Mouse (Mus musculus): ENCODE results near the gene Olfr1018.

Gene Olfr1018

DNA sequence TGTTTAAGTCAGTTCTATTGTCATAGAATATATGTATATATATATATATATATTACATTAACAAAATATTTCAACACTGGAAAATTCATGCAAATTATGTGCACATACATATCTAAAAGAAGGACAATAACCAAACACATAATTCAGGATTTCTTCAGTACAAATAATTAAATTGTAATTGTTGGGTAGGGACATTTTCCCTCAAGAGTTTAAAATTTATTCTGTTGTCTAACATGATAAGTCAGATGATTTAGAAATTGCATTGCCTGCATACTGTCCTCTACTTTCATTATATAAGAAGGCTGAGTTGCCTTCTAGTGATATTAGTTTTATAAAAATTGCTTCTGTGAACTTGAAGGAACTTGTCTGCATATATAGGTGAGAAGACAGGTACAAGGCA lies at the start of gene Olfr1018:
Gene Olfr1018, plus strand, starts transcription at position 301 of the 400 bp plus-strand sequence.
- no peak for DNase-seq (ENCODE audit: low spot score in 2 of 2)

DNA sequence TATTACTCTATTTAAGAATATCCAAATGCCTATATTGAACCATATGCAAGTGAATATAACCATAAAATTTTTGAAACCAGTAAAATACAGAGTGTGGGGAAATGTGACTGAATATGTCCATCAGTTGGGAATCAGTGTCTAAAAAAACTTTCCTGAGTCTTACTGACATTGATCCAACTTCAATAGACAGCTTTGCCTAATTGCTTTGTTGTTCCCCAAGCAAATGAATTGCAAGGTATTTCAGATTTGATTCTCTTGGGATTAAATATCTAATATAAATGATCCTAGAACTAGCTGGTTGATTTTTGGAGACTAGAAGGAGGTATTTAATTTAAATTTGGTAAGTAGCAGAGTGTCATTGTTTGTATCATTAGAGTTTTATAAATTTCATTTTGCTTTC lies 45.9 kb upstream of the Olfr1018 start, which contains the start of gene Olfr1014:
Gene Olfr1014, plus strand, starts transcription at position 301 of the 400 bp plus-strand sequence.
- DNase-seq (ENCODE audit: low spot score in 2 of 2), result no peak

DNA sequence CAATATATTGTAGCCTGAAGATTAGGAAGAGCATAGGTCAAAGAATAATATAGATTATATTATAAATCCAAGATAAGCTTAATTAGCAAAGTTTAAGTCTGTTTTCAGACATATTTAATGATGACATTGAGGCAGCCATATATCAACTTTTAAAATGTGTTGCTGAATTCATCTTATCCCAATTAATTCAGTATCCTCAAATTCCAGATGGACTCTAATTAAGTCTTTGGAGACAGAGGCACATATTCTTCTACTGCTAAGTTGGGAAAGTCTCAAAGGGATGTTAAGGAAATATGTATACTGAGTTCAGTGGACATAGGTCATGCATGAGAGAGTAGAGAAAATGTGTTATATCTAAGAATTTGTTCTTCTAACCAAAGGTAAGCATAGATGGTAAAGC lies 36.6 kb upstream of the Olfr1018 start, which contains the start of gene Olfr1015:
Gene Olfr1015, plus strand, starts transcription at position 301 of the 400 bp plus-strand sequence.
- no peak for DNase-seq (ENCODE audit: low spot score in 2 of 2)

DNA sequence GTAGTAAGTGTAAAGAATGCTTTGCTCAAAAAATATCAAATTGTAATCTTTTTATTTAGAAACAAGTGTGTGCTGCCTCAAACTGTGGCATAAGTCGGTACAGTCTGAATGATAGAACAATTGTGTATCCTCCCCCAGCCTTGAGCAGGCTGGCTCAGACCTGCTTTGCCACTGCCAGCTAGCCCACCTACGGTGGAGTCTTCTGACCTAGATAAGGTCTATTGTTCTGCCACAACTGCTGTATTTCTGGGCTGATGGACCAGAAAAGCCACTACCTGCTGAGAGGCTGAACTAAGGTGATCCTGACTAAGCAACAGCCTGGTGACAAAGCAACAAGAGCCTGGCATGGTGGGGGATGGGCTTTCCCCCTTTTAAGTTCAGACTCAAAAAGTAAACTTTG lies 25.9 kb upstream of the Olfr1018 start:
- DNase-seq (ENCODE audit: low spot score in 2 of 2), result no peak

DNA sequence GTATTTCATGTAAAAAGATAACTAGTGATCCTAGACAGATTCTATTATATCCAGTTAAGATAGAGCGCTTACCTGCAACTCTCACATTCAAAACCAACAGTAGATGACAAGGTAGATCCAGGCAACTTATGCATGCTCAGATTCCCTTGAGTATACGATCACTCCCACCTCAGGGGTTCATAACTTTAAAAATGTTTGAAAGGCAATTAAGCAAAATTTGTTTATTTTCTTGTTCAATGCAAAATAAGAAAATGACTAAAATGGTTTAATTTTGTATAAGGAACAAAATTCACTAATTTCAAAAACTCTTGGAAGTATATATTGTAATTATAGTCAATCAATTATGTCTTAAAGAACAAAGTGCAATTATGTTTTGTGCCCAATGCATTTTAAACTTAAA lies 15.8 kb upstream of the Olfr1018 start, which contains the start of gene Olfr1016:
Gene Olfr1016, minus strand, starts transcription at position 101 of the 400 bp plus-strand sequence.
- no peak for DNase-seq (ENCODE audit: low spot score in 2 of 2)

DNA sequence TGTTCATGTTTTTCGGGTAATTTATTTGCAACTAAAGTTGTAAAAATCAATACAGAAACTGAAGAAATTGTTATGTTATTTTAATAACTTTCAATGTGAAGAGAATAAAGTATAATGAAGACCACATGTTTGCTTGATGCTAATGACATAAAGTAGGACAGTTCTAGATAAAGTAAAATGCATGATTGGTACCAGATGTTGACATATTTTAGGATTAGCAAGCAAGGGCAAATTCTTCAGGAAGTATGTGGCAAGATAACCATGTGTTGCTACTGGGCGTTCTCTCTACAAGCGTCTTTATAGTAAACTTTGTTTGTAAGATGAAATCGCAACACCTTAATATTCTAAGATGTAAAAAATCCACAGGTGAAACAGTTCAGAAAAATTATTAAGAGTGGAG lies 13.8 kb upstream of the Olfr1018 start:
- no peak for DNase-seq (ENCODE audit: low spot score in 2 of 2)

DNA sequence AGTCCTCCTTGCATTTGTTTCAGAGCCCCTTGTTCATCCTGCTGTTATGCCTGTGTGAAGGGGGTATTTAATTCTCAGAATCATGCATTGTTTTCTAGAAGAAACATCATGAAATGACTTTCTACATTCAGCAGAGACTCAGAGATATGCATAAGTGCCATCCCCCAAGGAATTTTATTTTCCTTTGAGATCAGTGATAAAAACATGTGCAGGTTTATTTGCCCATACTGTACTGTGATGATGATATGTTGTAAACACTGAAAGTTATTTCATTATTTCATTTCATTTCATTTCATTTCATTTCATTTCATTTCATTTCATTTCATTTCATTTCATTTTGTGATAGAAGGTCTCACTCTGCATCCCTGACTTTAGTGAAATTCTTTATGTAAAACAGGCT lies 27.1 kb downstream of the Olfr1018 start, which contains the start of gene Olfr1019:
Gene Olfr1019, minus strand, starts transcription at position 101 of the 400 bp plus-strand sequence.
- no peak for DNase-seq (ENCODE audit: low spot score in 2 of 2)

DNA sequence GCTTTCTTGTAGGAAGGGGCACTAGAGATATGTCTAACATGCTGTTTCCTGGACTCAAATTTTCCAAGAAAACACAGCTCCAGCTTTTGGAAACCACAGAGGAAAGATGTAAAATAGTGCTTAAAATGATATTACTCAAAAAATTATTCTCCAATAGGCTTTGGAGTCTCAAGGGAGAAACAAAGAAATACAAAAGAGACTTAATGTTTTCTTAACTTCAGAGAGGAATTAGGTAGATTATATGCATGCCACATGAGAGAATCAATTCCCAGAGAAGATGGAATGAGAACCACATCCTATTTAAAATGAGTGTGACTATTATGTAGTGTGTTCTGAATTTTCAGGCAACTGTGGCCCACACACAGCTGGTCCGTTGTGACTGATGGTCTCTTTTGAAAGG lies 28.5 kb downstream of the Olfr1018 start, which contains the start of gene Olfr1020:
Gene Olfr1020, plus strand, starts transcription at position 301 of the 400 bp plus-strand sequence.
- no peak for DNase-seq (ENCODE audit: low spot score in 2 of 2)

DNA sequence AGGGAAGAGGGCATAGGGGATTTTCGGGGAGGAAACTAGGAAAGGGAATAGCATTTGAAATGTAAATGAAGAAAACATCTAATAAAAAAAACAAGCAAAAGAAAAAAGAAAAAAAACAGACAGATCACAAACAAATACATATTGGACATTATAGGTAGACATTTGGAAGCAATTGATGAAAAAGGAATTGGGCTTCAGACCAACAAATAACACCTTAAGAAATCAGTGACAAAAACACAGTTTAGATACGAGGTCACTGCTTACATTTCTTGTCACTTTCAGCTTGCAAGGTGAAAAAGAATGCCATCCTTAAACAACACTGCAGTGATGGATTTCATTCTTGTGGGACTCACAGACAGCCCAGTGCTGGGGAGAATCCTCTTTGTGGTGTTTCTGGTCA lies 50.0 kb downstream of the Olfr1018 start, which contains the start of gene Olfr1022:
Gene Olfr1022, plus strand, starts transcription at position 301 of the 400 bp plus-strand sequence.
- no peak for DNase-seq (ENCODE audit: low spot score in 2 of 2)
